7 mouse cellular contexts compared by ENCODE assay signal in genomic region chr5:27075131-27075591, GRCm38 (mm10).
DNase-seq lines count a peak whose midpoint lies in the region; ATAC-seq and TF ChIP-seq lines count a peak whose summit lies in the region.

No protein-coding gene starts in this region.

- H3K4me1 ChIP-seq in heart, postnatal 0 days (ENCODE audit: control insufficient read depth, insufficient read depth) = no peaks in the 10 kb centered on the region
- no peaks in the 10 kb centered on the region for H3K4me1 ChIP-seq in midbrain, embryonic 10.5 days
- H3K4me1 ChIP-seq in small intestine, adult 2 months (ENCODE audit: control insufficient read depth, insufficient read depth, insufficient read length, low read length) = no peaks in the 10 kb centered on the region

- H3K9ac ChIP-seq in heart, postnatal 0 days (replicated peaks; ENCODE audit: low read depth, low read length) = no peak overlapping the region

- ATAC-seq in common myeloid progenitor, adult 5-6 weeks (replicated peaks; ENCODE audit: low read depth, poor library complexity, severe bottlenecking) = peak; percentile 63; the same call in 1 of the 2 replicates
- no peak for ATAC-seq in heart, postnatal 0 days (ENCODE audit: insufficient read depth, low read depth)

- no peaks in the 10 kb centered on the region for H3K9me3 ChIP-seq in heart, postnatal 0 days (replicated peaks; ENCODE audit: control insufficient read depth, low read length)
- H3K9me3 ChIP-seq in midbrain, embryonic 10.5 days (replicated peaks) = no peaks in the 10 kb centered on the region

- TF ChIP-seq CTCF in heart, postnatal 0 days (IDR thresholded peaks at IDR 0.05; ENCODE audit: low read depth) = peak; percentile 56
- TF ChIP-seq CTCF in small intestine, adult 2 months (IDR thresholded peaks at IDR 0.05; ENCODE audit: extremely low read depth, insufficient read length, insufficient replicate concordance, low read depth, low read length) = peak; percentile 43; the same call in 1 of the 2 replicates

- no peak overlapping the region for H3K4me2 ChIP-seq in heart, postnatal 0 days (ENCODE audit: low read depth, low read length)

- H3K36me3 ChIP-seq in heart, postnatal 0 days (replicated peaks; ENCODE audit: control insufficient read depth, insufficient read depth, low read length) = no peaks in the 10 kb centered on the region
- no peaks in the 10 kb centered on the region for H3K36me3 ChIP-seq in midbrain, embryonic 10.5 days
- no peaks in the 10 kb centered on the region for H3K36me3 ChIP-seq in small intestine, adult 2 months (ENCODE audit: control insufficient read depth, insufficient read depth, low read length)

- TF ChIP-seq EP300 in heart, postnatal 0 days (IDR thresholded peaks at IDR 0.05; ENCODE audit: low read depth) = no peak

- TF ChIP-seq POLR2A in small intestine, adult 2 months (IDR thresholded peaks at IDR 0.05; ENCODE audit: low read depth, low read length) = no peak

- H3K27me3 ChIP-seq in heart, postnatal 0 days (ENCODE audit: control insufficient read depth, insufficient read depth, low read length) = no peaks in the 10 kb centered on the region
- H3K27me3 ChIP-seq in midbrain, embryonic 10.5 days (ENCODE audit: low read depth, poor library complexity, severe bottlenecking) = no peaks in the 10 kb centered on the region
- no peaks in the 10 kb centered on the region for H3K27me3 ChIP-seq in small intestine, adult 2 months (ENCODE audit: control insufficient read depth, insufficient read depth, low read length)

- no peak overlapping the region for H3K4me3 ChIP-seq in heart, postnatal 0 days (ENCODE audit: low read depth, low read length)
- H3K4me3 ChIP-seq in midbrain, embryonic 10.5 days = no peak overlapping the region
- no peak overlapping the region for H3K4me3 ChIP-seq in small intestine, adult 2 months (ENCODE audit: low read depth, low read length)

- 21% methylated on average over 8 of the region's 8 CpGs for WGBS in heart, postnatal 0 days
- 28% methylated on average over 8 of the region's 8 CpGs for WGBS in midbrain, embryonic 10.5 days
- 16% methylated on average over 8 of the region's 8 CpGs for WGBS in small intestine, adult 2 months

- no peak overlapping the region for H3K27ac ChIP-seq in heart, postnatal 0 days (ENCODE audit: low read depth)
- no peak overlapping the region; the same call in 1 of the 2 replicates for H3K27ac ChIP-seq in midbrain, embryonic 10.5 days (replicated peaks)
- H3K27ac ChIP-seq in small intestine, adult 2 months (ENCODE audit: insufficient read depth, low read depth, low read length) = no peak overlapping the region

- DNase-seq in ES-CJ7 (ENCODE audit: low read depth, low spot score) = peak; percentile 61
- peak; percentile 2 for DNase-seq in T-cell, adult 2 months (ENCODE audit: low spot score)
- peak; percentile 12 for DNase-seq in heart, postnatal 0 days (ENCODE audit: low spot score)
- peak; percentile 81 to 82 for DNase-seq in layer of hippocampus, postnatal 10 days (ENCODE audit: low spot score in 2 of 2)
- DNase-seq in midbrain, embryonic 10.5 days (ENCODE audit: low spot score) = peak; percentile 52

Comparison
In these comparisons a context has a peak if more than half of its experiments do, and no peak if none do; other contexts are left out.
1. DNase-seq: peak in every context shown above with its lines; median percentile 82 in layer of hippocampus, postnatal 10 days; 61 in ES-CJ7; 52 in midbrain, embryonic 10.5 days; 12 in heart, postnatal 0 days; 2 in T-cell, adult 2 months.